Mouse (Mus musculus) myocyte (in vitro differentiated cells): Measurements from ENCODE around the gene Olfr1248. TPM values are rescaled to one million over a fixed set of nuclear protein-coding genes. Genes with fewer than 3 reads are reported as not detected.

Source experiments
- H3K27me3 ChIP-seq: one replicate; pipeline ENCODE4 v1.6.1; 2011; ENCODE audit not compliant: control insufficient read depth, insufficient read depth, insufficient read length
- H3K36me3 ChIP-seq: one replicate; pipeline ENCODE4 v1.6.1; 2011; ENCODE audit not compliant: control insufficient read depth, insufficient read depth
- H3K4me2 ChIP-seq: one replicate; pipeline ENCODE4 v1.6.1; 2011; ENCODE audit warnings: low read depth, control low read depth
- H3K4me3 ChIP-seq: one replicate; pipeline ENCODE4 v1.5.1; 2011; ENCODE audit warnings: mild to moderate bottlenecking, control low read depth, moderate library complexity
- H3K79me2 ChIP-seq: one replicate; pipeline ENCODE4 v1.6.1; 2011; ENCODE audit not compliant: control insufficient read depth, insufficient read depth
- H3ac ChIP-seq: one replicate; pipeline ENCODE4 v1.6.1; 2011; ENCODE audit not compliant: control insufficient read depth, insufficient read length
- CEBPB ChIP-seq: IDR thresholded peaks from 2 replicates; pipeline ENCODE4 v1.6.1; 2011; ENCODE audit warnings: mild to moderate bottlenecking, moderate library complexity; ENCODE audit not compliant: poor library complexity, insufficient read depth, severe bottlenecking
- E2F4 ChIP-seq: IDR thresholded peaks from one replicate; pipeline ENCODE4 v1.6.1; 2011; ENCODE audit warnings: mild to moderate bottlenecking, control low read depth, moderate library complexity; ENCODE audit not compliant: insufficient read depth
- MAX ChIP-seq: IDR thresholded peaks from one replicate; pipeline ENCODE4 v1.6.1; 2011; ENCODE audit warnings: low read depth, mild to moderate bottlenecking, control low read depth
- MYOD1 ChIP-seq, 3 experiments: IDR thresholded peaks; one replicate each; pipeline ENCODE4 v1.6.1; 2011; ENCODE audit warnings: control low read depth in 2 of 3, low read depth in 2 of 3, mild to moderate bottlenecking in 2 of 3, moderate library complexity in 1 of 3; ENCODE audit not compliant: insufficient read length in 2 of 3, control insufficient read depth in 1 of 3
- MYOG ChIP-seq, 3 experiments: IDR thresholded peaks; one replicate each; pipeline ENCODE4 v1.6.1; 2011; ENCODE audit warnings: control low read depth in 2 of 3, low read depth in 2 of 3, mild to moderate bottlenecking in 2 of 3; ENCODE audit not compliant: insufficient read length in 2 of 3, control insufficient read depth in 1 of 3, insufficient read depth in 1 of 3
- POLR2A ChIP-seq: IDR thresholded peaks from one replicate; pipeline ENCODE4 v1.6.1; 2011; ENCODE audit warnings: low read depth, mild to moderate bottlenecking, control low read depth, moderate library complexity; ENCODE audit not compliant: insufficient read length
- POLR2AphosphoS2 ChIP-seq: IDR thresholded peaks from one replicate; pipeline ENCODE4 v1.6.1; 2011; ENCODE audit warnings: low read depth, control low read depth; ENCODE audit not compliant: insufficient read length
- REST ChIP-seq: IDR thresholded peaks from one replicate; pipeline ENCODE4 v1.6.1; 2011; ENCODE audit warnings: mild to moderate bottlenecking, control low read depth, moderate library complexity; ENCODE audit not compliant: insufficient read depth, insufficient read length
- SRF ChIP-seq: IDR thresholded peaks from one replicate; pipeline ENCODE4 v1.6.1; 2011; ENCODE audit warnings: low read depth; ENCODE audit not compliant: control insufficient read depth, insufficient read length
- TCF12 ChIP-seq: IDR thresholded peaks from one replicate; pipeline ENCODE4 v1.6.1; 2011; ENCODE audit warnings: mild to moderate bottlenecking, control low read depth; ENCODE audit not compliant: poor library complexity, insufficient read depth, severe bottlenecking
- TCF3 ChIP-seq: IDR thresholded peaks from one replicate; pipeline ENCODE4 v1.6.1; 2011; ENCODE audit warnings: low read depth, control low read depth; ENCODE audit not compliant: insufficient read length
- USF1 ChIP-seq: IDR thresholded peaks from one replicate; pipeline ENCODE4 v1.6.1; 2011; ENCODE audit warnings: low read depth, mild to moderate bottlenecking, control low read depth, moderate library complexity
- polyA plus RNA-seq: library from polyadenylated mRNA; unstranded; fragments of >200 nt; fragmentation: generic; extraction: Trizol; gene quantifications from one replicate; pipeline ENCODE4 v1.2.1, GENCODE M21; 2012; ENCODE audit warnings: missing spikeins

Gene Olfr1248
- polyA plus RNA-seq, 1 experiment = not detected

DNA sequence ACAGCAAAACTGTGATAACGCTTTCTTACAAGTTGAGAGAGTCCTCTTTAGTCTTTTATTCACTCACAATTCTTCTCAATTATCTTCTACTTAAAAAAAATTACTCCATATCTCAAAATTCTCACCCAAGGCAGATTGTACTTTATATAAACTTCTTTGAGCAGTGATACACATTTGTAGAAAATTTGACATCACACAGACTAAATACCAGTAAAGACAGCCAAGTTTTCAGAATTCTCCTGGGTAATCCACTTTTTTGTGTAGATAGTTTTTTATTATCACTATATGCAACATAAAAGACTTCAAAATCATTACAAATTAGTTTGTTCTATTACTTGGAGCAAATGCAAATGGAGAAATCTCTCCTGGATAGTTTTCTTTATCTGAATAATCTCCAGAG lies 39.7 kb downstream of the Olfr1248 start, which contains the start of gene Olfr1245:
Olfr1245 (minus strand) TSS at position 101 of the 400 bp plus-strand sequence.
- H3K27me3 ChIP-seq = no peaks in the 10 kb centered on the region
- no peaks in the 10 kb centered on the region for H3K79me2 ChIP-seq
- TF ChIP-seq REST (no peak), MYOG (IDR thresholded peaks at IDR 0.05; ENCODE audit: control insufficient read depth in 1 of 3, insufficient read depth in 1 of 3, insufficient read length in 2 of 3, low read depth in 2 of 3) (no peak), CEBPB (no peak), E2F4 (no peak), TCF12 (no peak), TCF3 (no peak), SRF (no peak), MAX (no peak), MYOD1 (IDR thresholded peaks at IDR 0.05; ENCODE audit: control insufficient read depth in 1 of 3, insufficient read length in 2 of 3, low read depth in 2 of 3) (no peak), USF1 (no peak), POLR2AphosphoS2 (no peak), POLR2A (no peak)

More for the DNA sequence above, 39.7 kb downstream of the Olfr1248 start, which contains the start of gene Olfr1245:
- H3K4me3 ChIP-seq = no peak within 1 kb of the TSS
- no peaks in the 10 kb centered on the region for H3K36me3 ChIP-seq
- no peak within 1 kb of the TSS for H3K4me2 ChIP-seq
- no peak within 1 kb of the TSS for H3ac ChIP-seq

Other genes starting within 250 kb of the Olfr1248 start
- gene Olfr1238, start 208.6 kb downstream of the Olfr1248 start, polyA plus RNA-seq = not detected
- gene Olfr1239, start 197.8 kb downstream of the Olfr1248 start, polyA plus RNA-seq = not detected
- gene Olfr1240, start 175.2 kb downstream of the Olfr1248 start, polyA plus RNA-seq = not detected
- not detected for gene Olfr1241, start 131.1 kb downstream of the Olfr1248 start, polyA plus RNA-seq
- gene Olfr1242, start 119.9 kb downstream of the Olfr1248 start, polyA plus RNA-seq = not detected
- gene Olfr1243, start 86.8 kb downstream of the Olfr1248 start, polyA plus RNA-seq = not detected
- not detected for gene Olfr1245, start 39.8 kb downstream of the Olfr1248 start, polyA plus RNA-seq
- gene Olfr1246, start 25.1 kb downstream of the Olfr1248 start, polyA plus RNA-seq = not detected
- not detected for gene Olfr1247, start 4.1 kb downstream of the Olfr1248 start, polyA plus RNA-seq
- not detected for gene Olfr1249, start 16.7 kb upstream of the Olfr1248 start, polyA plus RNA-seq
- 0.04 TPM for gene Olfr1250, start 43.2 kb upstream of the Olfr1248 start, polyA plus RNA-seq
- 0.20 TPM for gene Olfr1251, start 53.7 kb upstream of the Olfr1248 start, polyA plus RNA-seq
- not detected for gene Olfr1252, start 106.8 kb upstream of the Olfr1248 start, polyA plus RNA-seq
- gene Olfr1253, start 138.8 kb upstream of the Olfr1248 start, polyA plus RNA-seq = not detected
- not detected for gene Olfr1254, start 175.4 kb upstream of the Olfr1248 start, polyA plus RNA-seq
- not detected for gene Olfr1255, start 193.8 kb upstream of the Olfr1248 start, polyA plus RNA-seq
- not detected for gene Olfr1256, start 223.3 kb upstream of the Olfr1248 start, polyA plus RNA-seq
- not detected for gene Olfr48, start 230.0 kb upstream of the Olfr1248 start, polyA plus RNA-seq